Mouse (Mus musculus) midbrain, embryonic 16.5 days (tissue): ENCODE data around the gene Dnah2. TPM values are rescaled to one million over a fixed set of nuclear protein-coding genes. Genes with fewer than 3 reads are reported as not detected.

ENCODE experiments used
- ATAC-seq: fragments of 200-750 bp; cut with Nextera tagmentation; 2 replicates; pipeline ENCODE4 v1.8.0; 2017; ENCODE audit warnings: moderate TSS enrichment
- H3K27ac ChIP-seq: fragments of 300-500 bp; sonication (generic); 2 replicates; pipeline ENCODE4 v1.5.1; 2014; ENCODE audit warnings: mild to moderate bottlenecking, low read length, mixed read lengths
- H3K27me3 ChIP-seq: fragments of 300-500 bp; sonication (generic); 2 replicates; pipeline ENCODE4 v1.6.1; 2014; ENCODE audit warnings: low read depth, low read length, mixed read lengths; ENCODE audit not compliant: control insufficient read depth, insufficient read depth
- H3K36me3 ChIP-seq: fragments of 300-500 bp; sonication (generic); 2 replicates; pipeline ENCODE4 v1.6.1; 2014; ENCODE audit warnings: mild to moderate bottlenecking, low read length, moderate library complexity, mixed read lengths; ENCODE audit not compliant: control insufficient read depth, insufficient read depth
- H3K4me1 ChIP-seq: fragments of 300-500 bp; sonication (generic); 2 replicates; pipeline ENCODE4 v1.6.1; 2014; ENCODE audit warnings: mild to moderate bottlenecking, low read length, mixed read lengths; ENCODE audit not compliant: control insufficient read depth, insufficient read depth
- H3K4me2 ChIP-seq: fragments of 300-500 bp; sonication (generic); 2 replicates; pipeline ENCODE4 v1.6.1; 2014; ENCODE audit warnings: mild to moderate bottlenecking, low read length, mixed read lengths
- H3K4me3 ChIP-seq: fragments of 300-500 bp; sonication (generic); 2 replicates; pipeline ENCODE4 v1.5.1; 2014; ENCODE audit warnings: low read depth, mild to moderate bottlenecking, low read length, moderate library complexity, mixed read lengths
- H3K9ac ChIP-seq: fragments of 300-500 bp; sonication (generic); 2 replicates; pipeline ENCODE4 v1.6.1; 2014; ENCODE audit warnings: low read depth, low read length, mixed read lengths
- H3K9me3 ChIP-seq: fragments of 300-500 bp; sonication (generic); replicated peaks from 2 replicates; pipeline ENCODE4 v1.6.1; 2014; ENCODE audit warnings: mild to moderate bottlenecking, low read length, mixed read lengths; ENCODE audit not compliant: control insufficient read depth, poor library complexity, severe bottlenecking
- WGBS: fragments of 180-500 bp; shearing (Covaris S2); extraction: QIAGEN DNeasy Blood & Tissue Kit; methylation state at CpG from one replicate; pipeline ENCODE4 v1.1.7; 2014; 5-methylcytosine and 5-hydroxymethylcytosine counted together
- polyA plus RNA-seq: library from polyadenylated mRNA; unstranded; fragments of >200 nt; fragmentation: Nextera tagmentation; extraction: Ambion mirVana; gene quantifications from 2 replicates; pipeline ENCODE4 v1.2.1, GENCODE M21; 2015

Gene Dnah2
- polyA plus RNA-seq, 1 experiment from 2014 or later, result 5.1 TPM

GRCm38 (mm10) chr11:69452114-69452867 lies 96.6 kb downstream of the Dnah2 start:
- ATAC-seq, result no peak
- WGBS, result 61% methylated on average over 23 of the region's 23 CpGs
- H3K27ac ChIP-seq, result no peak overlapping the region
- no peak overlapping the region for H3K4me3 ChIP-seq
- H3K9me3 ChIP-seq, result no peaks in the 10 kb centered on the region
- H3K9ac ChIP-seq, result no peak overlapping the region
- peaks cover 2% of the 10 kb centered on the region for H3K4me1 ChIP-seq
- H3K36me3 ChIP-seq, result no peaks in the 10 kb centered on the region
- no peak overlapping the region for H3K4me2 ChIP-seq
- no peaks in the 10 kb centered on the region for H3K27me3 ChIP-seq

- no peak overlapping the region for H3K27ac ChIP-seq
- no peak overlapping the region for H3K4me2 ChIP-seq
- no peak overlapping the region for H3K4me3 ChIP-seq
- peaks cover 2% of the 10 kb centered on the region; the same call in 1 of the 2 replicates for H3K4me1 ChIP-seq
- no peaks in the 10 kb centered on the region for H3K27me3 ChIP-seq
- H3K9me3 ChIP-seq, result no peaks in the 10 kb centered on the region
- no peak for ATAC-seq
- H3K9ac ChIP-seq, result no peak overlapping the region
- H3K36me3 ChIP-seq, result no peaks in the 10 kb centered on the region
- 70% methylated on average over 7 of the region's 7 CpGs for WGBS
Measured at GRCm38 (mm10) chr11:69447299-69447698, 101.6 kb downstream of the Dnah2 start.

GRCm38 (mm10) chr11:69443328-69443727 lies 105.6 kb downstream of the Dnah2 start:
- H3K9me3 ChIP-seq, result no peaks in the 10 kb centered on the region
- no peak overlapping the region for H3K4me2 ChIP-seq

GRCm38 (mm10) chr11:69437291-69437690 lies 111.6 kb downstream of the Dnah2 start:
- Histone ChIP-seq H3K4me1 (0 out of 2 replicates have a peak, but pooled peaks cover under 1% of the 10 kb centered on the region), H3K27ac (no peak overlapping the region), H3K4me2 (no peak overlapping the region), H3K36me3 (no peaks in the 10 kb centered on the region), H3K4me3 (no peak overlapping the region), H3K27me3 (no peaks in the 10 kb centered on the region), H3K9me3 (no peaks in the 10 kb centered on the region), H3K9ac (no peak overlapping the region)
- WGBS, result 44% methylated on average over 3 of the region's 3 CpGs
- no peak for ATAC-seq

More at GRCm38 (mm10) chr11:69443328-69443727, 105.6 kb downstream of the Dnah2 start:
- 54% methylated on average over 5 of the region's 5 CpGs for WGBS
- Histone ChIP-seq H3K4me3 (no peak overlapping the region), H3K27me3 (no peaks in the 10 kb centered on the region), H3K27ac (no peak overlapping the region), H3K9ac (no peak overlapping the region), H3K36me3 (no peaks in the 10 kb centered on the region), H3K4me1 (peaks cover 2% of the 10 kb centered on the region; the same call in 1 of the 2 replicates)
- ATAC-seq, result no peak

- WGBS, result 74% methylated on average over 6 of the region's 6 CpGs
- H3K36me3 ChIP-seq, result no peaks in the 10 kb centered on the region
- H3K4me1 ChIP-seq, result 0 out of 2 replicates have a peak, but pooled peaks cover 2% of the 10 kb centered on the region
- H3K27ac ChIP-seq, result no peak overlapping the region
- H3K4me3 ChIP-seq, result no peak overlapping the region
- H3K9ac ChIP-seq, result no peak overlapping the region
- no peaks in the 10 kb centered on the region for H3K9me3 ChIP-seq
- no peak overlapping the region for H3K4me2 ChIP-seq
- H3K27me3 ChIP-seq, result no peaks in the 10 kb centered on the region
- ATAC-seq, result no peak
Measured at GRCm38 (mm10) chr11:69433189-69433588, 115.7 kb downstream of the Dnah2 start.

GRCm38 (mm10) chr11:69432640-69432982 lies 116.3 kb downstream of the Dnah2 start:
- Histone ChIP-seq H3K36me3 (no peaks in the 10 kb centered on the region), H3K4me1 (0 out of 2 replicates have a peak, but pooled peaks cover 2% of the 10 kb centered on the region), H3K4me3 (no peak overlapping the region), H3K4me2 (no peak overlapping the region), H3K27ac (no peak overlapping the region), H3K27me3 (no peaks in the 10 kb centered on the region), H3K9ac (no peak overlapping the region), H3K9me3 (no peaks in the 10 kb centered on the region)
- ATAC-seq, result 0 out of 2 replicates have a peak, but pooled peaks have one; percentile 45
- WGBS, result 74% methylated on average over 11 of the region's 11 CpGs

GRCm38 (mm10) chr11:69431829-69432639 lies 116.9 kb downstream of the Dnah2 start:
- Histone ChIP-seq H3K4me2 (no peak overlapping the region), H3K9me3 (no peaks in the 10 kb centered on the region), H3K9ac (no peak overlapping the region), H3K4me1 (0 out of 2 replicates have a peak, but pooled peaks cover 2% of the 10 kb centered on the region), H3K27ac (no peak overlapping the region), H3K4me3 (no peak overlapping the region), H3K27me3 (no peaks in the 10 kb centered on the region), H3K36me3 (no peaks in the 10 kb centered on the region)
- ATAC-seq, result peak; percentile 86
- WGBS, result 26% methylated on average over 11 of the region's 11 CpGs

GRCm38 (mm10) chr11:69430631-69431030 lies 118.3 kb downstream of the Dnah2 start:
- Histone ChIP-seq H3K9ac (no peak overlapping the region), H3K9me3 (no peaks in the 10 kb centered on the region), H3K4me2 (no peak overlapping the region), H3K4me1 (0 out of 2 replicates have a peak, but pooled peaks cover 2% of the 10 kb centered on the region), H3K4me3 (no peak overlapping the region), H3K36me3 (no peaks in the 10 kb centered on the region), H3K27me3 (no peaks in the 10 kb centered on the region), H3K27ac (no peak overlapping the region)
- ATAC-seq, result no peak
- WGBS, result 86% methylated on average over 15 of the region's 15 CpGs

- H3K9me3 ChIP-seq, result no peaks in the 10 kb centered on the region
- no peak overlapping the region for H3K27ac ChIP-seq
- 0 out of 2 replicates have a peak, but pooled peaks cover 2% of the 10 kb centered on the region for H3K4me1 ChIP-seq
- H3K9ac ChIP-seq, result no peak overlapping the region
- 57% methylated on average over 2 of the region's 2 CpGs for WGBS
- no peaks in the 10 kb centered on the region for H3K36me3 ChIP-seq
- no peak overlapping the region for H3K4me2 ChIP-seq
- H3K27me3 ChIP-seq, result no peaks in the 10 kb centered on the region
- ATAC-seq, result no peak
- H3K4me3 ChIP-seq, result no peak overlapping the region
Measured at GRCm38 (mm10) chr11:69429313-69429712, 119.6 kb downstream of the Dnah2 start.
